22 mouse cellular contexts compared by ENCODE assay signal in genomic region chr2:115628471-115628870, GRCm38 (mm10). TPM values are rescaled to one million over a fixed set of nuclear protein-coding genes. Genes with fewer than 3 reads are reported as not detected.
DNase-seq lines count a peak whose midpoint lies in the region; ATAC-seq lines count a peak whose summit lies in the region.
"Had no signal": no experiment of that assay in that cellular context is flagged by ENCODE, and none has a peak within 500 bp of the region (broad histone marks: within the 10 kb centered on the region; RNA-seq: fewer than 3 reads in every experiment).

No protein-coding gene starts in this region.

- H3K4me1 ChIP-seq in kidney, embryonic 15.5 days, result no peaks in the 10 kb centered on the region
- H3K4me1 ChIP-seq: embryonic facial prominence, embryonic 13.5 days; embryonic facial prominence, embryonic 15.5 days had no signal

- no peaks in the 10 kb centered on the region for H3K36me3 ChIP-seq in kidney, embryonic 15.5 days
- H3K36me3 ChIP-seq: embryonic facial prominence, embryonic 13.5 days; embryonic facial prominence, embryonic 15.5 days; forebrain, embryonic 10.5 days; forebrain, embryonic 12.5 days had no signal

- no peaks in the 10 kb centered on the region for H3K9me3 ChIP-seq in kidney, embryonic 15.5 days (replicated peaks)
- H3K9me3 ChIP-seq: embryonic facial prominence, embryonic 13.5 days; embryonic facial prominence, embryonic 15.5 days; forebrain, embryonic 10.5 days; forebrain, embryonic 12.5 days had no signal

- WGBS in kidney, embryonic 15.5 days, result 92% methylated on average over 4 of the region's 4 CpGs

- H3K9ac ChIP-seq in kidney, embryonic 15.5 days, result no peak overlapping the region
- H3K9ac ChIP-seq: embryonic facial prominence, embryonic 13.5 days; embryonic facial prominence, embryonic 15.5 days; forebrain, embryonic 12.5 days had no signal

- no peak overlapping the region for H3K27ac ChIP-seq in kidney, embryonic 15.5 days
- H3K27ac ChIP-seq: embryonic facial prominence, embryonic 13.5 days; embryonic facial prominence, embryonic 15.5 days; forebrain, embryonic 10.5 days; forebrain, embryonic 12.5 days had no signal

- DNase-seq in kidney, adult 11 months, result peak; percentile 7
- no peak for DNase-seq in kidney, adult 18-20 months
- DNase-seq in kidney, adult 8-10 months, result peak; percentile 17 to 35
- DNase-seq in kidney, postnatal 25 days, result peak; percentile 4 to 47
- DNase-seq in kidney, postnatal 14 days, result no peak
- DNase-seq: adrenal gland, adult 2 months; adrenal gland, postnatal 10 days; adrenal gland, postnatal 25 days; cerebellum, adult 11 months; cerebellum, adult 18-20 months; cerebellum, adult 8-10 months; cerebellum, adult 9-11 months; cerebellum, postnatal 14 days; cerebellum, postnatal 36 days; embryo, embryonic 11 days had no signal

- no peaks in the 10 kb centered on the region for H3K27me3 ChIP-seq in kidney, embryonic 15.5 days
- H3K27me3 ChIP-seq: embryonic facial prominence, embryonic 13.5 days; embryonic facial prominence, embryonic 15.5 days; forebrain, embryonic 12.5 days had no signal

- no peak overlapping the region for H3K4me3 ChIP-seq in kidney, embryonic 15.5 days (replicated peaks)
- H3K4me3 ChIP-seq: embryonic facial prominence, embryonic 13.5 days; embryonic facial prominence, embryonic 15.5 days; erythroblast, embryonic 14.5 days; forebrain, embryonic 10.5 days; forebrain, embryonic 12.5 days had no signal

- no peak overlapping the region for H3K4me2 ChIP-seq in kidney, embryonic 15.5 days
- H3K4me2 ChIP-seq: embryonic facial prominence, embryonic 13.5 days; embryonic facial prominence, embryonic 15.5 days; forebrain, embryonic 12.5 days had no signal

- ATAC-seq in kidney, embryonic 15.5 days (replicated peaks; ENCODE audit: low FRiP score), result no peak
- ATAC-seq: forebrain, embryonic 14.5 days had no signal

RNA-seq across cellular contexts. Expression of gene BC052040, which starts 47.0 kb away (rescaled TPM):
- polyA plus RNA-seq in kidney, embryonic 15.5 days (2015; fragmentation: Nextera tagmentation; extraction: Ambion mirVana), result 16.7 and 18.8 TPM in 2 replicates

Comparison
In these comparisons a context has a peak if more than half of its experiments do, and no peak if none do; other contexts are left out.
1. DNase-seq: peak in kidney, adult 11 months (single experiment), kidney, adult 8-10 months (2 of 2) and kidney, postnatal 25 days (2 of 2); none in kidney, adult 18-20 months (single experiment) and kidney, postnatal 14 days (single experiment).